Mouse (Mus musculus) myocyte (in vitro differentiated cells): Measurements from ENCODE around the gene Serinc1.

Source experiments
- E2F4 ChIP-seq: IDR thresholded peaks from one replicate; pipeline ENCODE4 v1.6.1; 2011; ENCODE audit warnings: mild to moderate bottlenecking, control low read depth, moderate library complexity; ENCODE audit not compliant: insufficient read depth
- MAX ChIP-seq: IDR thresholded peaks from one replicate; pipeline ENCODE4 v1.6.1; 2011; ENCODE audit warnings: low read depth, mild to moderate bottlenecking, control low read depth
- MYOD1 ChIP-seq, 3 experiments: IDR thresholded peaks; one replicate each; pipeline ENCODE4 v1.6.1; 2011; ENCODE audit warnings: control low read depth in 2 of 3, low read depth in 2 of 3, mild to moderate bottlenecking in 2 of 3, moderate library complexity in 1 of 3; ENCODE audit not compliant: insufficient read length in 2 of 3, control insufficient read depth in 1 of 3
- POLR2A ChIP-seq: IDR thresholded peaks from one replicate; pipeline ENCODE4 v1.6.1; 2011; ENCODE audit warnings: low read depth, mild to moderate bottlenecking, control low read depth, moderate library complexity; ENCODE audit not compliant: insufficient read length
- POLR2AphosphoS2 ChIP-seq: IDR thresholded peaks from one replicate; pipeline ENCODE4 v1.6.1; 2011; ENCODE audit warnings: low read depth, control low read depth; ENCODE audit not compliant: insufficient read length
- SRF ChIP-seq: IDR thresholded peaks from one replicate; pipeline ENCODE4 v1.6.1; 2011; ENCODE audit warnings: low read depth; ENCODE audit not compliant: control insufficient read depth, insufficient read length
- TCF12 ChIP-seq: IDR thresholded peaks from one replicate; pipeline ENCODE4 v1.6.1; 2011; ENCODE audit warnings: mild to moderate bottlenecking, control low read depth; ENCODE audit not compliant: poor library complexity, insufficient read depth, severe bottlenecking
- TCF3 ChIP-seq: IDR thresholded peaks from one replicate; pipeline ENCODE4 v1.6.1; 2011; ENCODE audit warnings: low read depth, control low read depth; ENCODE audit not compliant: insufficient read length
- USF1 ChIP-seq: IDR thresholded peaks from one replicate; pipeline ENCODE4 v1.6.1; 2011; ENCODE audit warnings: low read depth, mild to moderate bottlenecking, control low read depth, moderate library complexity

GRCm38 (mm10) chr10:57553719-57554118 is 21.4 kb upstream of the Serinc1 start:
- no peak for TF ChIP-seq USF1
- no peak for TF ChIP-seq MYOD1 (IDR thresholded peaks at IDR 0.05; ENCODE audit: control insufficient read depth in 1 of 3, insufficient read length in 2 of 3, low read depth in 2 of 3)
- TF ChIP-seq POLR2AphosphoS2 = no peak
- no peak for TF ChIP-seq E2F4
- no peak for TF ChIP-seq TCF3
- TF ChIP-seq POLR2A = no peak
- no peak for TF ChIP-seq TCF12
- no peak for TF ChIP-seq SRF
- TF ChIP-seq MAX = no peak
